Mouse (Mus musculus) urinary bladder, postnatal 25 days (tissue): ENCODE measurements around the gene Chga.

ENCODE experiments used
- DNase-seq: peaks from one replicate; pipeline ENCODE4 v3.0.0; 2022; ENCODE audit warnings: low spot score

The Chga gene

DNA sequence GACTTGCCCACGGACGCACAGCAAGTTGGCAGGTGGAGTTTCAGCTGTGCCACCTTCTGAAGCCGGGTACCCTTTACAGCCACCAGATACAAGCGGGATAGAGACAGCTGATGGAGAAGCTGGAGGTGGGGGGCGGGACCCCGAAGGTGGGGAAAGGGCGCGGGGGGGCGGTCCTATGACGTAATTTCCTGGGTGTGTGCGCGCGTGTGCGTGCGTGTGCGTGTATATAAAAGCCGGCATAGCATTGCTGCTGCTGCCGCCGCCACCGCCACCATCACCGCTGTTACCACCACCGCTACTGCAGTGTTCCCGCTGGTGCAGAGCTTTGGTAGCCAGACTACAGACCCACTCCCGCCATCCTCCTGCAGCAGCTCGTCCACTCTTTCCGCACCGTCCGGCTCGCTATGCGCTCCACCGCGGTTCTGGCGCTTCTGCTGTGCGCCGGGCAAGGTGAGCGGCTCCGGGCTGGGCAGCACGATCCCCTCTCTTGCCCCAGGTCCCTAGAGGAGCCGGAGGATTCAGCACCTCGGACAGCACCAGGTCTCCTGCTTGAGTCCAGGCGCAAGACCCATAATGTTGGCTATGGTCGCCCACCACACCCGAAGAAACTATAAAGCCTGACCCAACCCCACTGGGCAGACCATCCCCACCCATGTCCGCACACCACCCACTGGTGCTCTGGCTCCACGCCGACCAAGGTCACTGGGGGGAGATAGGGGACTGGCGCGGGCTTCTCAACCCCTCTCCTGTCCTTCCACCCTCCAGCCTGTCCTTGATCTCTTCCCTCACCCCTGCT is at the start of gene Chga:
Gene Chga, plus strand, starts transcription at position 249 of the 796 bp plus-strand sequence.
- peak; percentile 61 for DNase-seq

DNA sequence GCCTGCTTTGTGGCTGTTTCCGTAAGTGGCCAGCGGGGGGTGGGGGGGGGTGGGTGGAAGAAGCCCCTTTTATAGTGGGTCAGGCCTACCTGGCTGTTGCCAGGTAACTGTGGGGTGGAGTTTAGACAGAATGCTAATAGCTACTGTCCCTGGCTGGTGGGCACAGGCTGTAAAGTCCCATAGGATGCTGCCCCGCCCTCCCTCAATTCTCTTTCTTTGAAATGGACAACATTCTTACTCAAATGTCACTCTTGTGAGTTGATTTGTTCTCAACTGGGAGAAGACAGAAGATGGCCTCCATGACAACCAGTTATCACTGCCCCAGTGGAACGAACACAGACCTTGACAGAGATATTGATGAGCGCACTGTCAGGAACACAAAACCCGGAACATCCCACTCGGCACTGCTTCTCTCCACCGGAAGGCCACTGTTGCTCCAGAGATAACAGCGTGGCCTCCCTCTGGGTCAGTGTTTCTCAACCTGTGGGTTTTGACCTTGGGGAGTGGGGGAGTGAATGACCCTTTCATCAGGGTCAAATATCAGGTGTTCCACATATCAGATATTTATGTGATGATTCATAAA is 49.5 kb upstream of the Chga start:
- no peak for DNase-seq

DNA sequence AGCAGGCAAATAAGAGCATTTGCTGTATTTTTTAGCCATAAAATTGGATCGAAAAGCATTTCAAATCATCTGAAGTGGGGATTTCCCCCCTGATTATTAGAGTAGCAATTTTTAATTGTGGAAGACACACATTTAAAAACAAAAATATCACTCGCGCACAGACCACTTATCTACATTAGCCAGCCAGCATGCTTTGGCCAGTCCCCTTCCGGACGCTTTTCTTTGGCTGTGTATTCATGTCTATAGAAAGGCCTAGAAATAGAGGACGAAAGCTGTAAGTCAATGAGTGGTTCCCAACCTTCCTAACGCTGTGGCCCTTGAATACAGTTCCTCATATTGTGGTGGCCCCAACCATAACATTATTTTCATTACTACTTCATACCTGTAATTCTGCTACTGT is 48.8 kb upstream of the Chga start:
- DNase-seq = no peak

DNA sequence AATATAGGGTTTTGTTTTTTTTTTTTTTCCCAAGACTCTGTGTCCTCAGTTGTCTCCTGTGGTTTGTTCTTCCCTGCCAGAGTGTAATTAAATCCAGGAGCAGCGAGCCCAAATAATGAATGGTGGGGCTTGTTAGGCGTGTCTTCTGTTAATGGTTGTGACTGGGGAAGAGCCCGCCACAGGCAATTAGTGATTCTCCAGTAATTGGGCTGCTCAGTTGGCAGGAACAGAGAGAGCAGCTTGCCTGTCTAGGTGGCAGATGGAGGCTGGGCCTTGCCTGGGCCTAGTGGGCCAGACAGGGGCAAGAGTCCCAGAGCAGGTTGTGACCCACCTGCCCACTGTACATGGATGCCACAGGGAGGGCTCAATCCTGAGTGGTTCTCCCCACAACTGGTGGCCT is 43.4 kb upstream of the Chga start:
- DNase-seq = no peak

DNA sequence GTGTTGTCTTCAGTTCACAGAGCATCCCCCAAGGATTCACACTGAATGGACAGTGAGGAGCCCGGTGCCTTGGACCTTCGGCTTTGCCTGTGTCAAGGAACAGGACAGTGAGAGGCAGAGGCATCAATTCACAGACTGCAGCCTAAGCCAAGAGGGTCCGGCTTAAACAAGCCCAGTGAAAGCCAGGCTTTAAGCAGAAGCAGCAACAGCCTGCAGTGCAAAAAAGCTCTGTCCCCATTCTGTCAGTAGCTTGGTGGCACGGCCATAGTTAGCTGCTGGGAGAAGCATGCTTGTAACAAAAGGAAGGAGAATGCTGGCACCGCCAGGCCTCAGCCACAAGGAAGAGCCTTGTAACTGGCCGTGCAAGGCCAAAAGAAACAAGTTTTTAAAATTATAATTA is 40.6 kb upstream of the Chga start:
- DNase-seq = no peak

DNA sequence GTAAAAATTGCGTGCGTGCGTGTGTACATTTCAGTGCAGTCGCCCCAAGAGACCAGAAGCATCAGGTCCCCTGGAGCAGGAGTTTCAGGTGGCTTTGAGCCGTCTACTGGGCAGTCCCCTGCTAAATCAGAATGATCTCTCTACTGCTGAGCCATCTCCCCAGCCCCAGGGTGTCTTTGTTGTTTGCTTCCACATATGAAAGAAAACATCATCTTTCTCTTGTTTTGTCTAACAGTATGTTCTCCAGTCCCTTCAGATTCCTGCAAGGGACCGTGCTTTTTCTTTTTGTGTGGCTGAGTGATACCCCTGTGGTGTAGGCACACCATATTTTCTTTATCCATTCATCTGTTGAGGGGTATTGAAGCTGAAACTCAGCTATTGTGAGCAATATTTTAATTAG is 40.0 kb upstream of the Chga start:
- DNase-seq = no peak

DNA sequence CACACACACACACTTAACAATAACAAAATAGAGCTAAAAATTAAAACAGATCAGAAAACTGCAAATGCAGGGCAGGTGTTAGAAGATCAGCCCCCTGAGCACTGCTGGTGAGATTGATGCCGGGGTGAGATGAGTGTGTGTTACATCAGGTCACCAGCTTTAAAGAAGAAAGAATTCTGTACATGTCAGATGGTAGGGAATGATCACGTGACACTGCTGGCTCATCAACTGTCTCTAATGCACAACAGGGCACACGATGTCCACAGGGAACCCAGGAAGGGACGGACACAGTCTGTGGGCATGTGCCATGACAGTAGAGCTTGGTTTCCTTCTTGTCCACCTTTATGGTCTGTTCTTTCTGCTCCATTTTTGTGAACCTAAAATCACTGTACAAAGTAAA is 38.6 kb upstream of the Chga start:
- no peak for DNase-seq

DNA sequence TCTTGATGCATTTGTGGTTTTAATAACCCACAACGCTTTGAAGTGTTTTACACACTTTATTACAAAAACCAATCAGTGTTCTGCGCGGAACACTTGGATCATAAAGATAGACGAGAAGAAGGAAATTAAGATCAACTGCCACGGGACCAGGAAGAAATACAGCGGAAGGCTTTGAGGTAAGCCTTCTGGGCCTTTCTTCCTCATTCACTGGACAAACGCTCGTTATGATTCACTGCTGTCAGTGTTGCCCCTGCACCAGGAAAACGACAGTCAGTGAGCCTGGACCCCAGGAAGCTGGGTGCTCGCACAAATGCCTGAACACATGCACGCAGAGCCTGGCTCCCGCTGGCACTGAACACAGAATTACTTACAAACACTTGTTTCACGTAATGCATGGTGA is 37.1 kb upstream of the Chga start:
- DNase-seq = no peak

DNA sequence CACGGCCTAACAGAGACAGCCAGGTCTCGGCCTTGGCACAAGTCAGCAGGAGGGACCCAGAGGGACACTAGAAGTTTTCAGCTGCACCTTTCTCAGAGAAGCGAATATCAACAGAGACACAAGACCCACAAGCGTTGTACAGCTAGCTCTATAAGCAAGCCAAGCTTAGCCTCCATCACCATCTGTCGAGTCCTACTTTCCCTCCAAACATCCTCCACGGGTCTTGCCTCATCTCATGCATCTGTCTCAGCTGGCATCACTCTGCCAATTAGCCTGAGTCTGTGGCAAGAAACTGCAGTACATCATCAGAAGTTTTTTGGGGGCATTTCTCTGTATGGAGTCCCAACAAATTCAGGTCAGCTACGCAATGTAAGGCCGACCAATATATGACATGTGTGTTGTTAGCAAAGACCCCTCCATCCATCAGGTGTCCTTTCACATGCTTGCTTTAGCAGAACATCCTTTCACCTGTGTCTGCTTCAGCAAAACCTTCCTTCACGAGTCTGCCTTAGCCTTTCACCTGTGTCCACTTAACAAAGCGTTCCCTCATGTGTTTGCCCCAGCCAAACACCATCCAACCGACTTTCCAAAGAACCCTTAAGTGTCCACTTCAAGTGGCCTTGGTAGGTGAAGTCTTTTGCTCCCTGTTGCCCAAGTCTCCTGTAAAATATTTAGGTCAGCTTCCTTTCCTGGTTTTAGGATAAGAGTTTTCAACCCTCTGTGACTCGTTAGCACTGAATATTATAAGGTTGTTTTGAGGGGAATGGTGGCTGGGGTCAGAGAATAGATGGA is 34.6 kb upstream of the Chga start:
- DNase-seq = no peak

DNA sequence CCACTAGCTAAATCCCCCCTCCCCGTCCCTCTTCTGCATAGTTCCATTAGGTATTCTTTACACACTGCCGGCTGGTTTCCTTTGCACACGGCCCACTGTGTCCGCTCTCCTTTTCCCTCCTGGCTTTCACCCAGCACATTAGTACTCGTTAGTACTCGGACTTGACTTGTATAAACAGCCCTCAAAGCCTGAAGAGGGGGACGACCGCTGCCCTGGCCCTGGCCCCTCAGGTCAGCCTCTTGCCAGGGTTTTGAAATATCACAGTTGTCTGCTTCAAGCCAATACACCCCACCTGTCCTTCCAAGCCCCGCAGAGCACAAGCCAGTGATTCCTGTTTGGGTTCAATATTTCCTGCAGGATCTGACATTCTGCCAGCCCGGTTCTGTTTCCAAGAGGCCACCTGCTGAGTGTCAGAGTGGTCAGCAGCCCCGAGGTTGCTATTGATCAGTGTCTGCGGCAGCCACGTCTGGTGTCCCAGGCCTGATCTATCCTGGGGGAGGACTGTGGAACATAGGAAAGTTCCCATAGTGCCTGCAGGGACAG is 32.9 kb upstream of the Chga start:
- no peak for DNase-seq

DNA sequence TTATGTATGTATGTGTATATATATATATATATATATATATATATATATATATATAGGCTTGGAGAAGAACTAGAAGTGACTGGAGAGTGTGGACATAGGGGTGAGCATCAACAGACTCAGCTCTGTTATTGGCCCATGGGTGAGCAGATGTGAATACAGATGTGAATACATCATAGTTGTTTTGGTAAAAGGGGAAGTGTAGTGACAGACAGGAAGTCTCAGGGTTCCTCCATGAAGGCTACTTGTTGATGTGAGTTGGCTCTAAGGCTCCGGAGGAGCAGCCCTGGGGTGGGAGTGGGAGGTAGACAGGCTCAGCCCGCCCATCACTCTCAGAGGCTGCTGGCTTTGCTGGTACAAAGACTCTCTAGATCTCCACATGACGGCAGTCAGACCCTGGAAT is 30.6 kb upstream of the Chga start:
- DNase-seq = no peak

DNA sequence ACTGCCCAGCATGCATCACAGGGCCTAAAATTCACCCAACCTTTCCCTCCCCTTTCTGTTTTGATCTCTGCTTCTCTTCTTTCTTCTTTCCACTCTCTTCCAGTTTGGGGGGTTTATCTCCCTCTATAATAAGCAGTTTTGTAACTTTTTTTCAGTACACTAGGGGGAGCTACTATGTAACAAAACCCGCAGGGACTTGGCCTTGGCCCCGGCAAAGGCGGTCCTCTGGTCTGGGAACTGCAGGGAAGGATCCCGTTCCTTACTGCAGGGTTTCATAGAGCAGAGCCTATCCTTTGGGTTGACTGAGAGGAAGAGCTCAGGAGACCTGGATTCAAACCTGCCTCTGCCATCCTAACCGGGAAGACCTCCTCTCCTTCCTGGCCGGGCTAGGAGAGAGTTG is 30.0 kb upstream of the Chga start:
- DNase-seq = peak; percentile 4

DNA sequence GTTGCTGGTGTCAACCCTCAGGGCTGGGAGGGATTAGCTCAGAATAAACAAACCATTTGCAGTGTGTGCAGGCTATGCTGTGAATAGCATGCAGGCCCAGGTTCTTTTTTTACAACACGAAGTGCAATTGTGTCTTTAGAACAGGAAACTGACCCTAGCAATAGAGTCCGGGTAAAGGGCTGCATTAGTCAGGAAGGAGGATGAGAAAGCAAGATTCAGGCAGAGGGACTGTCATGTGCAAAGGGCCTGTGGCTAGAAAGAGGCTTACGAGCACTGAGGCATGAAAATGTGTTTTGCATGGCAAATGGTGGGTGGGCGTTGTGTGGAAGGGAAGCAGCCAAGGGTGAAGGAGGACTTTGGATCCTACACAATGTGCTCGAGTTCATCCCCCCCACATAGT is 26.8 kb upstream of the Chga start:
- no peak for DNase-seq

DNA sequence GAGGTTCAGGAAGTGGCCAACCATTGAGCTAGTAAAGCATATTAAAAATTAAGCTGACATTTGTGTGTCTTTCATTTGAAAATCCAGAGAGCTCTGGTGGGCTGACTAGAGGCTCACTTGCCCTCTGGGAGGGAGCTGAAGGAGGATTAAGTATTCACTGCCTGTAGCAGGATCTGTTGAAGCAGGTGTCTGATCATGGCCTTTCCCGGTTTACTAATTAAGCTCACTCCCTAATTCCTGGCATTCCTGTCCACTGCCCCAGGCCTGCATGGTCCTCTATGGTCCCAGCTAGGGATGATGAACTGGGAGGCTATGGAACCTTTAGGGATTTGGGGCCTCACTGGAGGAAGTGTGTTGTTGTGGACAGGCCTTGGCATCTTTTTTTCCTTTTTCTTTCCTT is 19.0 kb upstream of the Chga start:
- no peak for DNase-seq

DNA sequence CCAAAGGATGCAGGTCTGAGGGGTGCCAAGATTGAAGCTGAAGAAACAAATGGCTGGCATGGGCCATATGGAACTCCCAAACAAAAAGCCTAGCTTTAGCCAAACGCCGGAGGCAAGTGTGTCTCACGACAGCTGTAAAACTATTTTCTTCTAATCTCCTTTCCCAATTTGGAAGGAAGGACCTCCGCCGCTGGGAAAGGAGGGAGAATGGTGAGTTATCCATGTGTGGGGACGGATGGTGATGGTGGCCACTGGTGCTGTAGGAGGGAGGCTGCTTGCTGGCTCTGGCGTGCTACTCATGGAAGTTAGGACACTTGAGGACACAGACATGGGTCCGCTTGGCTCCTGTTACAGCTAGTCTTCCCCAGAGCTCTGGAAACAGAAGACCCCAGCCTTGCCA is 14.5 kb upstream of the Chga start:
- no peak for DNase-seq

DNA sequence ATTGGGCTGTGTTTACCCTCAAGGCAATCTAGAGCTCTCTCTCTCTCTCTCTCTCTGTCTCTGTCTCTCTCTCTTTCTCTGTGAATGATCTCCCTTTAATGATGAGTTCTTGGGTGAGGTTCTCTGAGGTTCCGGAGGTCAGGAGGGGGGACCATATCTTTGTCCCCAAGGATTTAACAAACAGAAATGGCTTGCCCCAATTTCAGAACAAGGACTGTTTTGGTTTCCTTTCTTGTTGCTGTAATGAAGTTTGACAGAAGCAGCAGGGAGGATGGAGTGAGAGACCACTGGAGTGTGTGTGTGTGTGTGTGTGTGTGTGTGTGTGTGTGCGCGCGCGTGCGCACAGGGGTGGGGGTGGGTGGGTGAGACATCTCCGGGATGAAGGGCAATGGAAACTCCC is 13.6 kb upstream of the Chga start:
- no peak for DNase-seq

DNA sequence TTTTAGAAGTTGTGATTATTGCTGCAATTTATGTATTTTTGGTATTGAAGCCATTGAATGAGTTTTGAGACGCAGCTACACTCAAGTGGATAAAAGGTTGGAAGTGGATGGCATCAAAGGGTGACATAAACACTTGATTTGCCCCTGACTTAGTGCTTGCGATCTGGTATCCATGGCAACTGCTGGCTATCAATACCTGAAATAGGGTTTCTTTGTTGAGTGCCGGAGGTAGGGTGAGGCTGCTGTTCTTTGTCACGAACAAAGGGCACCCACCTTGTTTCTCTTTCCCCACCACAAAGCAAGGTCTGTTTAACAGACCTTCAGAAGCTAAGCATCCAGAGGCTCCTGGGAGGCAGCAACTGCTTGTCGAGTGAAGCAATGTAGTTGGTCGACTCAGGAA is 9.6 kb upstream of the Chga start:
- no peak for DNase-seq

DNA sequence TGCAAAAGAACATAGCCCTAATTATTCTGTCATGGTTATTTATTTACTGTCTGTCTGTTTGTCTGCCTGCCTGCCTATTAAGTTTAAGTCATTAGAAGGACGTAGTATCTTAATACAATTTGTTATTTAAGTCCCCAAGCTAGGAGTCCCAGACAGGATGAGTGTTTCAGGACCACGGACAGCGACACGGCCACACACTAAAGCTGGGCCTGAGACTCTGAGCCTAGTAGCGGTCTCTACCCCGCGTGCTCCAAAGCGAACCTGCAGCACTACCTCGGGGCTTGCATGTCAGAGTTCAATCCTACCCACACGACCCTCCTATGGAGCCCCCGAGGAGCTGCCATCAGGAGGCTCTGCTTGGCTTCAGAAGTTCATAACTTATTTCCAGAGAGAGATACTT is 4.2 kb upstream of the Chga start:
- peak; percentile 76 for DNase-seq

DNA sequence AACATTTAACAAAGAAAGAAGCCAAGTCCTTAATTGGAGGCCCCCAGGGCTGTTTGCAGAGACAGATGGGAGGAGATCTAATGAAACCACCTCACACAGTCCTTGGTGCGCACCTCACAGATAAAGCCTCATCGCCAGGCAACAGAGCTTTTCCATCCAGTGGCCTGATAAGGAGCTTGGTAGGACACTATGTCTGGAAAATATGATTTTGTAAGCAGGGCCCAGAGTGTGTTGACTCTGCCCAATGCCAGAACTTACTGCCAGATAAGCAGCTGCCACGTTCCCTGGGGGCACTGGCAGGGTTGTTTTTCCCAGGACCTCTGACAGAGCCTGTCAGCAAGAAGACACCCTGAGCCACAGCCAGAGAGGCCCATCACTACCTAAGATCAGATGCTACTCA is 3.6 kb upstream of the Chga start:
- DNase-seq = no peak

DNA sequence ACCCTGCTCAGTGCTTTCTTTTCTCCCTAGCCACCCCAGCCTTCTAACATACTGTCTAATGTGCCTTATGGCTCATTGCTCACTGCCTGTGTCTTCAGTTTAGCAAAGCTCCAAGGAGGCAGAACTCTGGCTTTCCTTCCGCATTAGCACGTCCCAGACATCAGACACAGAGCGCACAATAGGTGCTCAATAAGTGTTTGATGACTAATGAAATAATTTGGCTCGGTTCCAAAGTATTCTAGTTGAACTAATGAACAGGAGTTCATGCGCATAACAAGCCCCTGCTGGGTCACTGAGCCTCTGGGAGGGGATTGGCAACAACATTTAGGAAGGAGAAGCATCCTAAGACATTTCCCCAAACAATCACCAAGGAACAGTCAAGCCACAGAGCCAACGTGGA is 2.8 kb upstream of the Chga start:
- no peak for DNase-seq

DNA sequence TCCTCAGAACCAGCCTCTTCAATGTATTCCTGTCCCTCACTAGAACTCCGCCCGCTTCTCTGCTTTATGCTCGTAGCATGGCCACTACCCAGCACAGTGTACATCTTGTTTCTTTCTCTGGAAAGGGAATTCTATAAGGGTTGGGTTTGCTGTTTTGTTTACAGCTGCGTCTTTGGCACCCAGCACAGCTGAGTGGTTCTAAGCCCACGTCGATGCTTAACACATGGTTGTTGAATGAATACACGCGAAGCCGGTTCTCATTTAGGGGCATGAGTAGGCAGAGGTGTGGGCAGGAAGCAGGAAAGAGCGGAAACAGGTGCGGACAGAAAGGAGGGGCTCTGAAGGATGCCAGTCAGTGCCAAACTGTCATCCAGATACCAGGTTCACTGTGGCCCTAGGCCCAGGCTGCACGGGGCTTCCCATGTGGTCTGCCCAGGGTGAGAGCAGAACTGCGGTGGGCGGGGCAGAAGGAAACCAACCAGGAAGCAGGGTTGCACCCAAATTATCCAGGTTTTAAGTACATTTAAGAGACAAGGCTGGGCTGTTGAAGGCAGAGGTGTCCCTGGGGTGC is 979 bp upstream of the Chga start:
- no peak for DNase-seq

DNA sequence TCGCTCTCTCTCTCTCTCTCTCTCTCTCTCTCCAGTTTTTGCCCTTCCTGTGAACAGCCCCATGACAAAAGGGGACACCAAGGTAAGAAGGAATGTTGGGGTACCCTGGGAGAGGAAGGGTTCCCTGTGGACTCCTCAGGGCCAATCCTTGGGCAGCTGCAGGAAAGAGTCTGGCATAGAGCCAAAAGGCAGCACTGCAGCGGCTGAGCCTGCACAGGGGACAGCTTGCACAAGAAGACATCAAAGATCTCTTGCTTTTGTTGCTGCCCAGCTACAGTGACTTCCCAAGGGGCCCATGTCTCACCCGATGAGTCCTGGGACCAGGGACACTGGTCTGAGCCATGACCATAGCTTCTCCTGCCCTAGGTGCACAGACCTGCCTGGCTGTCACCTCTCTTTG is 1.1 kb downstream of the Chga start:
- no peak for DNase-seq

DNA sequence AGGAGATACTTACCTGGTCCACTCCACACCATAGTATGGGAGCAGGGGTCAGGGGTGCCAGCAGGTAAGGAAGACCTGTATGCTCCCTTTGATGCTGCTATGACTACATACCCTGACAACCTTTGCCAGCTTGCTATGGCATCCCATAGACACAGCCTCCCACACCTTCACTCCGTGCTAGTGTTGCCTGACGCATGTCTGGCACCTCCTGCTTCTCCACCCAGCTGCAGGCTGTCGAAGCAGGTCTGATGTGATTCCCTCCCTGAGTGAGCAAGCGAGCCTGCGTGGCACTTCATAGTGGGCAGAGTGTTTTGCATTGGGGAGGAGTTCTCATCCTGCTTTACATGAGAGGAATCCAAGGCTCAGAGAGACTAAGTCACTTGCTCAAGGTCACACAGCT is 2.6 kb downstream of the Chga start:
- DNase-seq = no peak
